Mouse (Mus musculus): ENCODE data around the gene Hist1h2bk.

DNA sequence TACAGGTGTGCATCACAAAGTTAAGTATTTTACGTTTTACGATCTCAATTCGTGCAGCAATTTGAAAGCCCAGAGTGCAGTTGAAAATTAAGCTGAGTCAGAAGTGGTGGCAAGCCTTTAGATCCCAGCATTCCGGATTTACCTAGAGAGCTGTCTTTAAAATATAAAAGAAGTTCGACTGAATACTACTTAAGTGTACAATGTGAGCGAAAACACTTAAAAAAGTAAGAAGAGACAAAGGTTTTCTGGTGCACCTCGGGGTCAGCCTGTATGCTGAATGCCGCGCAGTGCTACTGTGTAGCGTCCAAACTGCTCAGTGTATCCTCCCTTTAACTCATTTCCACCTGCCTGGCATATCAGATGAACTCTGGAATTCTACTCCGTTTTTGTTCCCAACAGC lies 14.1 kb upstream of the Hist1h2bk start:
- TF ChIP-seq CTCF (IDR thresholded peaks at IDR 0.05; ENCODE audit: low read depth, low read length) (no peak), POLR2A (IDR thresholded peaks at IDR 0.05; ENCODE audit: borderline replicate concordance, low read depth, low read length) (no peak)

Measured in bone marrow macrophage, adult 2 months (primary cell).